Mouse (Mus musculus) spleen, adult 2 months (tissue): ENCODE measurements around the gene Gfm2. TPM values are rescaled to one million over a fixed set of nuclear protein-coding genes. Genes with fewer than 3 reads are reported as not detected.

ENCODE experiments used
- DNase-seq, 2 experiments: peaks; one replicate each; pipeline versions ENCODE4 v3.0.0 to v3.0.0-alpha.2; 2012 to 2021; ENCODE audit warnings: low spot score in 2 of 2, low read depth in 1 of 2
- H3K27ac ChIP-seq: fragments of 200-500 bp; 2 replicates; pipeline ENCODE4 v1.5.1; 2012; ENCODE audit warnings: low read length, inconsistent platforms; ENCODE audit not compliant: insufficient read depth
- H3K27me3 ChIP-seq: fragments of 200-500 bp; 2 replicates; pipeline ENCODE4 v1.6.1; 2012; ENCODE audit warnings: mild to moderate bottlenecking, moderate library complexity, low read length, inconsistent platforms; ENCODE audit not compliant: control insufficient read depth, insufficient read depth
- H3K36me3 ChIP-seq: fragments of 200-500 bp; 2 replicates; pipeline ENCODE4 v1.6.1; 2012; ENCODE audit warnings: mild to moderate bottlenecking, low read length, inconsistent platforms; ENCODE audit not compliant: control insufficient read depth, insufficient read depth
- H3K4me1 ChIP-seq: fragments of 200-500 bp; 2 replicates; pipeline ENCODE4 v1.6.1; 2011; ENCODE audit warnings: inconsistent platforms; ENCODE audit not compliant: control insufficient read depth, insufficient read depth, insufficient read length
- H3K4me3 ChIP-seq: fragments of 200-500 bp; 2 replicates; pipeline ENCODE4 v1.5.1; 2011; ENCODE audit warnings: mild to moderate bottlenecking, inconsistent platforms; ENCODE audit not compliant: insufficient read depth, insufficient read length; ENCODE audit errors: extremely low read depth
- CTCF ChIP-seq: fragments of 200-500 bp; IDR thresholded peaks from 2 replicates; pipeline ENCODE4 v1.5.1; 2011; ENCODE audit warnings: mild to moderate bottlenecking, inconsistent platforms; ENCODE audit not compliant: insufficient read depth, insufficient read length, insufficient replicate concordance; ENCODE audit errors: extremely low read depth
- POLR2A ChIP-seq: fragments of 200-500 bp; IDR thresholded peaks from 2 replicates; pipeline ENCODE4 v1.6.1; 2011; ENCODE audit warnings: low read depth, low read length, inconsistent platforms
- WGBS: fragments of 180-500 bp; shearing (Covaris S2); methylation state at CpG from one replicate; pipeline ENCODE4 v1.1.7; 2018; 5-methylcytosine and 5-hydroxymethylcytosine counted together
- polyA plus RNA-seq: library from polyadenylated mRNA; depleted of rRNA; stranded (reverse); fragments of >200 nt; gene quantifications from 2 replicates; pipeline ENCODE4 v1.2.3, GENCODE M21; 2012

The Gfm2 gene
- polyA plus RNA-seq, 1 experiment, result 17.4 TPM

DNA sequence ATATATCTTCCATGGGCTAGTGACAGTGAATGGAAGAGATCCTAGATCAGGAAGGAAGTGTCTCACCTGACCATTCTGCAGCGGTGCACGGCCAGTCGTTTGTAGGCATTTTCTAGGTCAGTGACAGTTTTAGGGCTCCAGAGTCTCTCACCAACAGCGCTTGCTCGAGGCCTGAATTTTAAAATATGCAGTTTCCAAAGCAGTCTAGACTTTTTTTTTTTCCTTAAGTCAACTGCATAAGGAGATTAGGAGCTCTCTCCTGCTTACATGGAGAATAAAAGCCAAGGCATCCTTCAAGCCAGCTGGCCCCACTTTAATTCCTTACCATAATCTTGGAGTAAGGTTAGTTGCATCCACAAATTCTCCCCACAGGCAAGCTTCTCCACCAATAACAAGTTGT is 39.0 kb downstream of the Gfm2 start:
- H3K4me3 ChIP-seq, result no peak overlapping the region
- no peaks in the 10 kb centered on the region for H3K27me3 ChIP-seq
- DNase-seq, result no peak
- no peak overlapping the region for H3K27ac ChIP-seq
- H3K4me1 ChIP-seq, result no peaks in the 10 kb centered on the region
- TF ChIP-seq POLR2A (no peak), CTCF (no peak)
- peaks cover 57% of the 10 kb centered on the region for H3K36me3 ChIP-seq
- WGBS, result 91% methylated on average over 5 of the region's 5 CpGs

DNA sequence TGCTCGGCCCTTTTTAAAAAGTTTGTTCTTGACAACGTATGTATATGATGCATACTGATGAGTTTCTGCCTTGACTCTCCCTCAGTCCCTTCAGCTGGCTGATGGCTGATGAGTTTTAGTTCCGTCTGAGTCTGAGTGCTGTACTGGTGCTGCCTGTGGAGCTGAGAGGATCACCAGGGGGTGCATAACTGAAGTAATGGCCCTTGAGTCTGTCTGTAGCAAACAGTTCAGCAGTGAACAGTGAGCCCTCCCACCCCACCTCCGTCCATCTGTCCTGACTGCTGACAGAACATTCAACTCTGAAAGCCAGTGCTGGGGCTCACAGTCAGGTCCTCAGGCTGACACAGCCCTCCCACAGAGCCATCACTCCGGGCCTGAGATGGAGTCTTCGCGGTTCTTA is 41.2 kb downstream of the Gfm2 start:
- no peak overlapping the region for H3K4me3 ChIP-seq
- WGBS, result 89% methylated on average over 7 of the region's 7 CpGs
- DNase-seq, result no peak
- H3K27me3 ChIP-seq, result no peaks in the 10 kb centered on the region
- no peak overlapping the region for H3K27ac ChIP-seq
- H3K4me1 ChIP-seq, result no peaks in the 10 kb centered on the region
- TF ChIP-seq POLR2A (no peak), CTCF (no peak)
- H3K36me3 ChIP-seq, result peaks cover 63% of the 10 kb centered on the region

GRCm38 (mm10) chr13:97180113-97180828 is 42.5 kb downstream of the Gfm2 start:
- WGBS, result 96% methylated on average over 6 of the region's 6 CpGs
- no peak for DNase-seq
- Histone ChIP-seq H3K27me3 (no peaks in the 10 kb centered on the region), H3K36me3 (peaks cover 57% of the 10 kb centered on the region), H3K27ac (no peak overlapping the region), H3K4me1 (no peaks in the 10 kb centered on the region), H3K4me3 (no peak overlapping the region)
- TF ChIP-seq POLR2A (no peak), CTCF (no peak)

DNA sequence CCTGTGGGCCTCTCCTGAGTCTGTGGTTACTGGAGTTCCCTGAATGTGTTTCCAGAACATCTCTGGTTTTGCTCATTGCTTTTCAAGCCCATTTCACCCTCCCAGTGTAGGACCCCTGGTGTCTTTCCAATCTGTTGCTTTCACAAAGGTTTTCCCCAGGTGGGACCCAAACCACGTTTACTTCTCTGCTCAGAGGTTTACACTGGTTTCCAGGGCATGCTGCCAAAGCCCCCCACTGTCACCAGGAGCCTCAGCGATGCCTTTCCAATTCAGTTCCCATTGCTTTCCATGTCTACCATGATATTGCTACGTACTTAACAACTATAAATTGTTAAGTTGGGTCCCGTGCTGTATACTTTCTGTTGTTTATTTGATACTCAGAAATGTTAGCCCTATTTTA is 45.1 kb downstream of the Gfm2 start:
- 91% methylated on average over 4 of the region's 4 CpGs for WGBS
- DNase-seq, result no peak
- TF ChIP-seq POLR2A (no peak), CTCF (no peak)
- no peaks in the 10 kb centered on the region for H3K4me1 ChIP-seq
- H3K36me3 ChIP-seq, result peaks cover 43% of the 10 kb centered on the region
- no peak overlapping the region for H3K4me3 ChIP-seq
- H3K27ac ChIP-seq, result no peak overlapping the region
- no peaks in the 10 kb centered on the region for H3K27me3 ChIP-seq

GRCm38 (mm10) chr13:97184168-97184567 is 46.4 kb downstream of the Gfm2 start:
- no peak overlapping the region for H3K27ac ChIP-seq
- peaks cover 41% of the 10 kb centered on the region for H3K36me3 ChIP-seq
- DNase-seq, result no peak
- H3K4me1 ChIP-seq, result no peaks in the 10 kb centered on the region
- no peak overlapping the region for H3K4me3 ChIP-seq
- WGBS, result 89% methylated on average over 2 of the region's 2 CpGs
- no peaks in the 10 kb centered on the region for H3K27me3 ChIP-seq
- no peak for TF ChIP-seq POLR2A
- no peak for TF ChIP-seq CTCF

- Histone ChIP-seq H3K36me3 (peaks cover 38% of the 10 kb centered on the region), H3K4me1 (no peaks in the 10 kb centered on the region), H3K27me3 (no peaks in the 10 kb centered on the region), H3K27ac (no peak overlapping the region), H3K4me3 (no peak overlapping the region)
- TF ChIP-seq CTCF (no peak), POLR2A (no peak)
- 86% methylated on average over 5 of the region's 5 CpGs for WGBS
- DNase-seq, result no peak
Observed at GRCm38 (mm10) chr13:97184656-97185055, 46.9 kb downstream of the Gfm2 start.

DNA sequence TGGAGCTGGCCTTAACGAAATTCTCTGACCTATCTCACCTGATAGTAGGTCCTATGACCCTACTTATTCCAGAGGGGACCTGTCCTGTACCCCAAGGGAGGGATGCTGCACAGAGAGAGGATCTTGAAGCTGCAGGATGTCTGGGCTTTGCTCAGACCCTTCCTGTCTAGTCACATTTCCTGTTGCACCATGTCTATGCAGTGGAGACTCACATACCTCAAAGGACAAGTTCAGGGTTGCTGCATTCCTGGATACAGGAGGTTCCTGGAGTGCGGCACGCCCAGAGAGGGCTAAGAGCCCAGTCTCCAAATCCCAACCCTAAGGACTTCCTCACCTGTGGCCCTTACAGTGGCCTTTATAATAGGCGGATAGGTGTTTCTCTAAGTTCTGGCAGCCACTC is 48.6 kb downstream of the Gfm2 start:
- WGBS, result 91% methylated on average over 4 of the region's 4 CpGs
- no peak for DNase-seq

More for the DNA sequence above, 48.6 kb downstream of the Gfm2 start:
- TF ChIP-seq CTCF (no peak), POLR2A (no peak)
- no peaks in the 10 kb centered on the region for H3K4me1 ChIP-seq
- H3K36me3 ChIP-seq, result peaks cover 34% of the 10 kb centered on the region
- no peak overlapping the region for H3K4me3 ChIP-seq
- H3K27me3 ChIP-seq, result no peaks in the 10 kb centered on the region
- no peak overlapping the region for H3K27ac ChIP-seq
